Mouse (Mus musculus): Measurements from ENCODE around the gene Gm20837.
"Not testable (repeated sequence)": the region's sequence is repeated elsewhere in the genome, so short reads cannot be mapped to it uniquely, and the experiment has no call there.

The Gm20837 gene

DNA sequence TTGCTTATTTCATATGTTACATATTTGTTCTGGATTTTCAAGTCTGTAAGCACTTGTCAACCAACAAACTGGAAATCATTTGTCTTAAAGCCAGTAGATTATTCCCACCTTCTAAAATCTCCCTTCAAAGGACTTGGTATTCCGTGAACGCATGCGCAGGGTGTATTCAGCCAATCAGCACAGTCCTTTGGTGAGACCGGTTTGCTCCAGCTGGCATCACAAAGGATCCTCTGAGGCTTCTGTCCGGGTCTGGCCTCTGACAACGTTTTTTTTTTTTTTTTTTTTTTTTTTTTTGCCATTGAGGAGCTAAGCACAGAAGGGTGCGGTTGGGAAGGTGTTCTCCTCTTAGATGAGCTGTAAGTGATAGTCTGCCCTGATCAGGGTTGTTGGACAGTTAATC is at the start of gene Gm20837:
Gm20837 (plus strand) TSS at position 301 of the 400 bp plus-strand sequence.
- DNase-seq (ENCODE audit: low spot score in 2 of 2), result not testable (repeated sequence)
